Comparison of ENCODE assay signal across 8 mouse cellular contexts in genomic region chr15:86181941-86182439, GRCm38 (mm10). TPM values are rescaled to one million over a fixed set of nuclear protein-coding genes. Genes with fewer than 3 reads are reported as not detected.
DNase-seq lines count a peak whose midpoint lies in the region; ATAC-seq lines count a peak whose summit lies in the region.

No protein-coding gene starts in this region.

- whole genome bisulfite sequencing in lung, embryonic 15.5 days, result 12% methylated on average over 11 of the region's 11 CpGs

- intact Hi-C loops in left cerebral cortex, postnatal 14 days (cut with DNase I), result no loop called here

- H3K9ac ChIP-seq in lung, embryonic 15.5 days, result no peak overlapping the region

- peaks cover 20% of the 10 kb centered on the region for H3K4me1 ChIP-seq in brown adipose tissue, adult 24 weeks (ENCODE audit: control insufficient read depth, insufficient read depth, insufficient read length, low read length)
- peaks cover 64% of the 10 kb centered on the region for H3K4me1 ChIP-seq in lung, embryonic 15.5 days

- H3K27me3 ChIP-seq in lung, embryonic 15.5 days, result no peaks in the 10 kb centered on the region

- H3K36me3 ChIP-seq in lung, embryonic 15.5 days, result no peaks in the 10 kb centered on the region

- no peak for ATAC-seq in lung, embryonic 15.5 days (ENCODE audit: borderline replicate concordance, extremely low read depth, low FRiP score, low TSS enrichment)

- H3K4me2 ChIP-seq in lung, embryonic 15.5 days, result peak overlapping the region; percentile 25

- H3K4me3 ChIP-seq in brown adipose tissue, adult 24 weeks (ENCODE audit: insufficient read depth, low read depth, low read length), result 0 out of 2 replicates have a peak overlapping the region, but pooled peaks have one; percentile 2
- no peak overlapping the region for H3K4me3 ChIP-seq in lung, embryonic 15.5 days

- H3K9me3 ChIP-seq in lung, embryonic 15.5 days, result no peaks in the 10 kb centered on the region

- H3K27ac ChIP-seq in brown adipose tissue, adult 24 weeks (replicated peaks; ENCODE audit: low read depth, low read length), result peak overlapping the region; percentile 68
- H3K27ac ChIP-seq in lung, embryonic 15.5 days, result peak overlapping the region; percentile 70

- DNase-seq in left cerebral cortex, postnatal 14 days (ENCODE audit: low spot score in 2 of 2), result peak; percentile 33 to 50
- DNase-seq in left cerebral cortex, adult 8-10 months (ENCODE audit: low spot score in 2 of 2), result no peak
- DNase-seq in heart, postnatal 4 days, result peak; percentile 63
- peak; percentile 69 to 83 for DNase-seq in thymus, adult 18-20 months
- no peak for DNase-seq in urinary bladder, postnatal 25 days (ENCODE audit: low spot score)
- no peak for DNase-seq in urinary bladder, postnatal 14 days (ENCODE audit: low spot score)

RNA-seq across cellular contexts. Expression of gene Cerk, which starts 4.0 kb away (rescaled TPM):
- total RNA-seq in left cerebral cortex, postnatal 14 days (2021), result 10 to 100 TPM; 46.6 to 46.8 TPM
- 10 to 100 TPM; 56.7 to 58.0 (median 57.1) TPM for total RNA-seq in left cerebral cortex, adult 8-10 months (2022)
- polyA plus RNA-seq in brown adipose tissue, adult 24 weeks (2012; ENCODE audit: insufficient read depth, insufficient read length, missing spikeins), result 4.5 and 5.0 TPM in 2 replicates
- total RNA-seq in heart, postnatal 4 days (2021), result 10 to 100 TPM; 39.1 to 40.2 TPM
- polyA plus RNA-seq in lung, embryonic 15.5 days (2015; fragmentation: Nextera tagmentation; extraction: Ambion mirVana), result 26.6 and 27.8 TPM in 2 replicates

RNA-seq across cellular contexts. Expression of gene Tbc1d22a, which starts 32.3 kb away (rescaled TPM):
- total RNA-seq in left cerebral cortex, postnatal 14 days (2021), result 10 to 100 TPM; 23.2 to 24.5 TPM
- total RNA-seq in left cerebral cortex, adult 8-10 months (2022), result 10 to 100 TPM; 32.9 to 34.3 (median 33.8) TPM
- 12.5 and 15.2 TPM in 2 replicates for polyA plus RNA-seq in brown adipose tissue, adult 24 weeks (2012; ENCODE audit: insufficient read depth, insufficient read length, missing spikeins)
- total RNA-seq in heart, postnatal 4 days (2021), result 10 to 100 TPM; 16.5 to 20.6 TPM
- 10.3 and 12.4 TPM in 2 replicates for polyA plus RNA-seq in lung, embryonic 15.5 days (2015; fragmentation: Nextera tagmentation; extraction: Ambion mirVana)

Comparison
In these comparisons a context has a peak if more than half of its experiments do, and no peak if none do; other contexts are left out.
1. DNase-seq: peak in left cerebral cortex, postnatal 14 days (2 of 2), heart, postnatal 4 days (single experiment) and thymus, adult 18-20 months (2 of 2); none in left cerebral cortex, adult 8-10 months (0 of 2), urinary bladder, postnatal 25 days (single experiment) and urinary bladder, postnatal 14 days (single experiment).